8 mouse cellular contexts compared by ENCODE assay signal in genomic region chr4:35099865-35100780, GRCm38 (mm10). TPM values are rescaled to one million over a fixed set of nuclear protein-coding genes. Genes with fewer than 3 reads are reported as not detected.
A peak's percentile ranks its signal among the peaks of the same experiment; 100 is the strongest.
DNase-seq lines count a peak whose midpoint lies in the region; ATAC-seq and TF ChIP-seq lines count a peak whose summit lies in the region.

No protein-coding gene starts in this region.

- no peak for TF ChIP-seq EP300 in heart, adult 2 months (IDR thresholded peaks at IDR 0.05; ENCODE audit: insufficient read depth, low read depth, low read length)

- peak; percentile 91 for DNase-seq in brain, adult 2 months (ENCODE audit: low read depth, low spot score)
- peak; percentile 82 to 86 for DNase-seq in heart, adult 2 months
- peak; percentile 87 for DNase-seq in kidney, adult 2 months
- peak; percentile 86 for DNase-seq in limb, embryonic 10.5 days (ENCODE audit: low spot score)
- peak; percentile 96 for DNase-seq in midbrain, embryonic 11.5 days (ENCODE audit: low spot score, missing footprints)
- peak; percentile 64 for DNase-seq in right cerebral cortex, postnatal 4 days
- DNase-seq in MN1 (ENCODE audit: low spot score) = no peak

- no peaks in the 10 kb centered on the region for H3K9me3 ChIP-seq in embryonic facial prominence, embryonic 15.5 days (replicated peaks)
- no peaks in the 10 kb centered on the region for H3K9me3 ChIP-seq in limb, embryonic 10.5 days (replicated peaks)
- no peaks in the 10 kb centered on the region for H3K9me3 ChIP-seq in midbrain, embryonic 11.5 days (ENCODE audit: control insufficient read depth, low read length)

- intact Hi-C loops in heart, adult 2 months (cut with DNase I) = loop anchor here (5.0 kb wide), 1 partner anchor 57 kb away; the partner anchor contains the start of gene Mob3b

- H3K79me2 ChIP-seq in heart, adult 2 months (replicated peaks; ENCODE audit: control insufficient read depth, insufficient read depth, low read length) = no peaks in the 10 kb centered on the region

- H3K27me3 ChIP-seq in embryonic facial prominence, embryonic 15.5 days = no peaks in the 10 kb centered on the region
- no peaks in the 10 kb centered on the region for H3K27me3 ChIP-seq in heart, adult 2 months (ENCODE audit: control insufficient read depth, insufficient read depth, low read length)
- H3K27me3 ChIP-seq in kidney, adult 2 months (replicated peaks; ENCODE audit: control insufficient read depth, insufficient read depth, low read length) = no peaks in the 10 kb centered on the region
- H3K27me3 ChIP-seq in limb, embryonic 10.5 days (ENCODE audit: low read depth, poor library complexity, severe bottlenecking) = no peaks in the 10 kb centered on the region
- H3K27me3 ChIP-seq in midbrain, embryonic 11.5 days (ENCODE audit: control insufficient read depth, insufficient read depth, low read length) = no peaks in the 10 kb centered on the region

- H3K4me2 ChIP-seq in embryonic facial prominence, embryonic 15.5 days (replicated peaks) = peak overlapping the region; percentile 65
- peak overlapping the region; percentile 53 for H3K4me2 ChIP-seq in midbrain, embryonic 11.5 days

- peaks cover 28% of the 10 kb centered on the region for H3K4me1 ChIP-seq in embryonic facial prominence, embryonic 15.5 days
- H3K4me1 ChIP-seq in heart, adult 2 months (ENCODE audit: control insufficient read depth, insufficient read depth, low read length) = peaks cover 6% of the 10 kb centered on the region
- peaks cover 10% of the 10 kb centered on the region for H3K4me1 ChIP-seq in kidney, adult 2 months (ENCODE audit: control insufficient read depth, insufficient read depth, low read length)
- H3K4me1 ChIP-seq in limb, embryonic 10.5 days = peaks cover 33% of the 10 kb centered on the region
- peaks cover 17% of the 10 kb centered on the region for H3K4me1 ChIP-seq in midbrain, embryonic 11.5 days (ENCODE audit: control insufficient read depth, insufficient read depth, low read length)

- H3K9ac ChIP-seq in embryonic facial prominence, embryonic 15.5 days = no peak overlapping the region
- no peak overlapping the region for H3K9ac ChIP-seq in heart, adult 2 months (ENCODE audit: low read depth, low read length)
- peak overlapping the region; percentile 51 for H3K9ac ChIP-seq in midbrain, embryonic 11.5 days (ENCODE audit: low read length)

- peak overlapping the region; percentile 29 for H3K27ac ChIP-seq in embryonic facial prominence, embryonic 15.5 days (replicated peaks)
- H3K27ac ChIP-seq in heart, adult 2 months = peak overlapping the region; percentile 10; the same call in 1 of the 2 replicates
- peak overlapping the region; percentile 11; the same call in 1 of the 2 replicates for H3K27ac ChIP-seq in kidney, adult 2 months (ENCODE audit: insufficient read depth, low read depth, low read length)
- no peak overlapping the region for H3K27ac ChIP-seq in limb, embryonic 10.5 days
- H3K27ac ChIP-seq in midbrain, embryonic 11.5 days (ENCODE audit: low read depth, low read length) = no peak overlapping the region

- no peaks in the 10 kb centered on the region for H3K36me3 ChIP-seq in embryonic facial prominence, embryonic 15.5 days
- no peaks in the 10 kb centered on the region for H3K36me3 ChIP-seq in heart, adult 2 months (ENCODE audit: control insufficient read depth, insufficient read depth, low read length)
- H3K36me3 ChIP-seq in kidney, adult 2 months (ENCODE audit: control insufficient read depth, insufficient read depth, low read length) = no peaks in the 10 kb centered on the region
- H3K36me3 ChIP-seq in limb, embryonic 10.5 days = no peaks in the 10 kb centered on the region
- H3K36me3 ChIP-seq in midbrain, embryonic 11.5 days (ENCODE audit: control insufficient read depth, insufficient read depth, low read length) = no peaks in the 10 kb centered on the region

- TF ChIP-seq POLR2A in heart, adult 2 months (IDR thresholded peaks at IDR 0.05; ENCODE audit: insufficient read depth, low read depth, low read length) = 0 out of 2 replicates have a peak, but pooled peaks have one; percentile 10
- TF ChIP-seq POLR2A in kidney, adult 2 months (IDR thresholded peaks at IDR 0.05; ENCODE audit: low read depth, low read length) = no peak

- no peak for TF ChIP-seq CTCF in heart, adult 2 months (IDR thresholded peaks at IDR 0.05)
- TF ChIP-seq CTCF in kidney, adult 2 months (conservative IDR thresholded peaks at IDR 0.05; ENCODE audit: insufficient read depth, insufficient read length, low read depth, low read length) = no peak

- H3K4me3 ChIP-seq in embryonic facial prominence, embryonic 15.5 days (replicated peaks) = peak overlapping the region; percentile 39
- H3K4me3 ChIP-seq in heart, adult 2 months = peak overlapping the region; percentile 48
- H3K4me3 ChIP-seq in kidney, adult 2 months (ENCODE audit: insufficient read depth, low read depth, low read length) = peak overlapping the region; percentile 35
- H3K4me3 ChIP-seq in limb, embryonic 10.5 days = peak overlapping the region; percentile 49
- peak overlapping the region; percentile 28 for H3K4me3 ChIP-seq in midbrain, embryonic 11.5 days (ENCODE audit: low read depth, low read length)

- peak; percentile 88 for ATAC-seq in embryonic facial prominence, embryonic 15.5 days (ENCODE audit: insufficient number of reproducible peaks, low FRiP score, low TSS enrichment, low read depth)
- peak; percentile 94 for ATAC-seq in midbrain, embryonic 11.5 days (ENCODE audit: low FRiP score)

- WGBS in embryonic facial prominence, embryonic 15.5 days = 8% methylated on average over 29 of the region's 29 CpGs
- 10% methylated on average over 29 of the region's 29 CpGs for WGBS in heart, adult 2 months
- WGBS in kidney, adult 2 months = 13% methylated on average over 29 of the region's 29 CpGs
- 10% methylated on average over 29 of the region's 29 CpGs for WGBS in limb, embryonic 10.5 days
- 8% methylated on average over 29 of the region's 29 CpGs for WGBS in midbrain, embryonic 11.5 days

RNA-seq across cellular contexts. Expression of gene Ifnk, which starts 51.7 kb away (rescaled TPM):
- not detected in 2 replicates for polyA plus RNA-seq in embryonic facial prominence, embryonic 15.5 days (2015; fragmentation: Nextera tagmentation; extraction: Ambion mirVana)
- not detected for total RNA-seq in heart, adult 2 months (2021)
- polyA plus RNA-seq in heart, adult 2 months (2012; rRNA removed) = not detected in 2 replicates
- polyA plus RNA-seq in kidney, adult 2 months (2012; rRNA removed) = not detected in 2 replicates
- polyA plus RNA-seq in limb, embryonic 10.5 days (2016; fragmentation: Nextera tagmentation; extraction: Ambion mirVana) = 0.49 and 0.58 TPM in 2 replicates
- polyA plus RNA-seq in midbrain, embryonic 11.5 days (2014; fragmentation: Nextera tagmentation; extraction: Ambion mirVana) = 0.46 TPM in 1 of 2 replicates, not detected in the other

RNA-seq across cellular contexts. Expression of gene Mob3b, which starts 57.2 kb away (rescaled TPM):
- 11.1 and 12.5 TPM in 2 replicates for polyA plus RNA-seq in embryonic facial prominence, embryonic 15.5 days (2015; fragmentation: Nextera tagmentation; extraction: Ambion mirVana)
- 1 to 10 TPM; 1.2 to 1.4 TPM for total RNA-seq in heart, adult 2 months (2021)
- 0.56 and 0.66 TPM in 2 replicates for polyA plus RNA-seq in heart, adult 2 months (2012; rRNA removed)
- polyA plus RNA-seq in kidney, adult 2 months (2012; rRNA removed) = 11.8 and 13.4 TPM in 2 replicates
- 13.1 and 14.1 TPM in 2 replicates for polyA plus RNA-seq in limb, embryonic 10.5 days (2016; fragmentation: Nextera tagmentation; extraction: Ambion mirVana)
- polyA plus RNA-seq in midbrain, embryonic 11.5 days (2014; fragmentation: Nextera tagmentation; extraction: Ambion mirVana) = 16.5 and 18.3 TPM in 2 replicates

Comparison
In these comparisons a context has a peak if more than half of its experiments do, and no peak if none do; other contexts are left out.
1. H3K27ac ChIP-seq: peak in embryonic facial prominence, embryonic 15.5 days (single experiment), heart, adult 2 months (single experiment) and kidney, adult 2 months (single experiment); none in limb, embryonic 10.5 days (single experiment) and midbrain, embryonic 11.5 days (single experiment).
2. Peak in every context shown above with its lines, with median percentiles within 50 percentile points of each other: H3K4me3 ChIP-seq.